Mouse (Mus musculus) embryonic facial prominence, embryonic 12.5 days (tissue): ENCODE data around the gene Gorasp2. TPM values are rescaled to one million over a fixed set of nuclear protein-coding genes. Genes with fewer than 3 reads are reported as not detected.

Source experiments
- ATAC-seq: fragments of 200-750 bp; cut with Nextera tagmentation; 2 replicates; pipeline ENCODE4 v1.8.0; 2017; ENCODE audit not compliant: insufficient number of reproducible peaks, insufficient read depth, low FRiP score, low TSS enrichment
- H3K27ac ChIP-seq: fragments of 300-500 bp; sonication (generic); 2 replicates; pipeline ENCODE4 v1.5.1; 2016; ENCODE audit warnings: mild to moderate bottlenecking
- H3K27me3 ChIP-seq: fragments of 300-500 bp; sonication (generic); 2 replicates; pipeline ENCODE4 v1.6.1; 2016; ENCODE audit warnings: mild to moderate bottlenecking, moderate library complexity
- H3K36me3 ChIP-seq: fragments of 300-500 bp; sonication (generic); 2 replicates; pipeline ENCODE4 v1.6.1; 2016; ENCODE audit warnings: mild to moderate bottlenecking
- H3K4me1 ChIP-seq: fragments of 300-500 bp; sonication (generic); 2 replicates; pipeline ENCODE4 v1.6.1; 2016
- H3K4me2 ChIP-seq: fragments of 300-500 bp; sonication (generic); replicated peaks from 2 replicates; pipeline ENCODE4 v1.6.1; 2016; ENCODE audit warnings: mild to moderate bottlenecking, moderate library complexity
- H3K4me3 ChIP-seq: fragments of 300-500 bp; sonication (generic); 2 replicates; pipeline ENCODE4 v1.5.1; 2016; ENCODE audit warnings: mild to moderate bottlenecking
- H3K9ac ChIP-seq: fragments of 300-500 bp; sonication (generic); 2 replicates; pipeline ENCODE4 v1.6.1; 2016; ENCODE audit warnings: mild to moderate bottlenecking, moderate library complexity
- H3K9me3 ChIP-seq: fragments of 300-500 bp; sonication (generic); 2 replicates; pipeline ENCODE4 v1.6.1; 2016; ENCODE audit warnings: mild to moderate bottlenecking, moderate library complexity
- WGBS: fragments of 180-500 bp; shearing (Covaris S2); methylation state at CpG from one replicate; pipeline ENCODE4 v1.1.7; 2016; 5-methylcytosine and 5-hydroxymethylcytosine counted together
- polyA plus RNA-seq: library from polyadenylated mRNA; unstranded; fragments of >200 nt; fragmentation: Nextera tagmentation; extraction: Ambion mirVana; gene quantifications from 2 replicates; pipeline ENCODE4 v1.2.1, GENCODE M21; 2016

The Gorasp2 gene
- polyA plus RNA-seq, 1 experiment from 2014 or later: 149 TPM

DNA sequence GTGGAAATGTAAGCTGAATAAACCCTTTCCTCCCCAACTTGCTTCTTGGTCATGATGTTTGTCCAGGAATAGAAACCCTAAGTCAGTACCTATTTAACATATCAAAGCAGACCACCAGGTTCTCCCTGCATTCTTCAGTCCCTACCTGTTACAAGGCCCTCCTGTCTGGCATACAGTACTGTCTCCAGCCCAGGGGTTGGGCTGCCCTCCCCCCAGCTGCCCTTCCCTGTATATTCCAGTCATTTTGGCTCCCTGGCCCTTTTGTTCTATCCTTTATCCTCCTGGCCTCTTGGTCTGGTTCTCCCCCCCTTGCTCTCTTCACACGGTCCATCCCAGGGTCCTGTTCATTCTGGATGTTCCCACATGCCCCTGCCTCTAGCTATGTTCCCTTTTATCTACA is 30.1 kb upstream of the Gorasp2 start:
- 66% methylated on average over 1 of the region's 1 CpGs for WGBS
- H3K27ac ChIP-seq: no peak overlapping the region
- no peaks in the 10 kb centered on the region for H3K9me3 ChIP-seq
- H3K4me3 ChIP-seq: no peak overlapping the region
- H3K4me2 ChIP-seq: no peak overlapping the region
- peaks cover 11% of the 10 kb centered on the region; the same call in 1 of the 2 replicates for H3K4me1 ChIP-seq
- ATAC-seq: no peak
- no peaks in the 10 kb centered on the region for H3K27me3 ChIP-seq
- H3K9ac ChIP-seq: no peak overlapping the region
- no peaks in the 10 kb centered on the region for H3K36me3 ChIP-seq

DNA sequence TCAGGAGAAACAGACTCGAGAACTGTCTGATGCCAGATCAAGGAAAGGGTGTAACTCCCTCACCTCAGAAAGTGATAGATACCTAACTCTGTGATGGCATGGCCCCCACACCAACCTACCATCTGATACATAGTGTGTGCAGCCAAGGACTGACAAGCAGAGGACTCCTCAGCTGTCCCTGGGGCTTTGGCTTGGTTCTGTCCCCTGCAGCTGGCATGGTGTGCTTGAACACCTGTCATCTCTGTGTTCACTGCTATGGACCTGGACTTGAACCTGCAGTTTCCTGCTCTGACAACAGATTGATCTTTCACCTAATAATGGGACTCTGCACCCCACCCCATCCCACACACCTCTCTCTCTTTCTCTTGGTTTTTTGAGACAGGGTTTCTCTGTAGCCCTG is 29.0 kb upstream of the Gorasp2 start:
- no peaks in the 10 kb centered on the region for H3K9me3 ChIP-seq
- H3K4me3 ChIP-seq: no peak overlapping the region
- H3K27me3 ChIP-seq: no peaks in the 10 kb centered on the region
- H3K4me2 ChIP-seq: no peak overlapping the region
- no peak for ATAC-seq
- H3K4me1 ChIP-seq: peaks cover 11% of the 10 kb centered on the region; the same call in 1 of the 2 replicates
- H3K36me3 ChIP-seq: no peaks in the 10 kb centered on the region
- 70% methylated on average over 1 of the region's 1 CpGs for whole genome bisulfite sequencing
- H3K9ac ChIP-seq: no peak overlapping the region
- no peak overlapping the region for H3K27ac ChIP-seq

DNA sequence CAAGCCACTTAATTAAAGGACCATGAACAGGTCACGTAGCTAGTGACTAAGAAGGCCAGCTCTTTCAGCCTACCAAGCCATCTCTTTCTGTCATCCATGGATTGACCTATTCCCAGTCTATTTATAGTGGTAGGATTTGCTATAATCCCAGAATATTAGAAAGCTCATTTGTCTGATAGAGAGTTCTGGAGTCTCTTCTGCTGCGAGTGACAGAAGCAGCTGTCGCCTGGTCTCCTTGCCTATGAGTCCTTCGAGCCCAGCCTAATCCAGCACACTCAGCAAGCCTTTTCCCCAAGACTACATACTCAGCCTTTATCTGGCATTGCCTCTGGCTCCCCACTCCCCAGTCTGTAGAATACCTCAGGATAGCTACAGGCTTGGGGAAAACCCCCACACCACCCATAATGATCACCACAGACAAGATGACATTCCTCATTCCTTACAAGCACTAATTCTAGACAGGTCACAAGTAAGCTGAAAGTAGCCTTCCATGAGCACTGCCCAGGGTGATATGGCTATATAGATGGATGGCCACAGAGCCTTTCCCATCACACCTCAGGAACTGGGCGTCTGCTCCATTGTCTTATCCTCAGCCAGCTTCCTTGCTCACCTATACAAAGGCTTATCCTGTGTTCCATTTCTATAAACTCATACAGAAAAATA is 27.2 kb upstream of the Gorasp2 start:
- Histone ChIP-seq H3K4me2 (no peak overlapping the region), H3K27me3 (no peaks in the 10 kb centered on the region), H3K27ac (no peak overlapping the region), H3K36me3 (no peaks in the 10 kb centered on the region), H3K4me1 (peaks cover 9% of the 10 kb centered on the region; the same call in 1 of the 2 replicates), H3K4me3 (no peak overlapping the region), H3K9ac (no peak overlapping the region), H3K9me3 (no peaks in the 10 kb centered on the region)
- ATAC-seq: no peak
- WGBS: 79% methylated on average over 5 of the region's 5 CpGs

DNA sequence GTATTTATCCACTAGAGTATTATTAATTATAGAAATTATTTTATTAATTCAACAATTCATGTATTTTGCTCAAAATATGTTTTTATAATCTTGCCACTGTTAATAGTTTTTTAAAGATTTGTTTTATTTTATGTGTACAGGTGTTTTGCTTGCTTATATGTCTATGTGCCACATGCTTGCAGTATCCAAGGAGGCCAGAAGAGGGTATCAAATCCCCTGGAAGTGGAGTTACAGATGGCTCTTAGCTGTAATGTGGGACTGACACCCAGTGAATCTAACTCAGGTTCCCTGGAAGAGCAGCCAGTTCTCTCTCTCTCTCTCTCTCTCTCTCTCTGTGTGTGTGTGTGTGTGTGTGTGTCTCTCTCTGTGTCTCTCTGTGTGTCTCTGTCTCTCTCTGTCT is 20.4 kb upstream of the Gorasp2 start:
- H3K4me1 ChIP-seq: no peaks in the 10 kb centered on the region
- H3K4me2 ChIP-seq: no peak overlapping the region
- no peak overlapping the region for H3K9ac ChIP-seq
- H3K4me3 ChIP-seq: no peak overlapping the region
- H3K27me3 ChIP-seq: no peaks in the 10 kb centered on the region
- H3K36me3 ChIP-seq: no peaks in the 10 kb centered on the region
- ATAC-seq: no peak
- no peak overlapping the region for H3K27ac ChIP-seq
- H3K9me3 ChIP-seq: no peaks in the 10 kb centered on the region

DNA sequence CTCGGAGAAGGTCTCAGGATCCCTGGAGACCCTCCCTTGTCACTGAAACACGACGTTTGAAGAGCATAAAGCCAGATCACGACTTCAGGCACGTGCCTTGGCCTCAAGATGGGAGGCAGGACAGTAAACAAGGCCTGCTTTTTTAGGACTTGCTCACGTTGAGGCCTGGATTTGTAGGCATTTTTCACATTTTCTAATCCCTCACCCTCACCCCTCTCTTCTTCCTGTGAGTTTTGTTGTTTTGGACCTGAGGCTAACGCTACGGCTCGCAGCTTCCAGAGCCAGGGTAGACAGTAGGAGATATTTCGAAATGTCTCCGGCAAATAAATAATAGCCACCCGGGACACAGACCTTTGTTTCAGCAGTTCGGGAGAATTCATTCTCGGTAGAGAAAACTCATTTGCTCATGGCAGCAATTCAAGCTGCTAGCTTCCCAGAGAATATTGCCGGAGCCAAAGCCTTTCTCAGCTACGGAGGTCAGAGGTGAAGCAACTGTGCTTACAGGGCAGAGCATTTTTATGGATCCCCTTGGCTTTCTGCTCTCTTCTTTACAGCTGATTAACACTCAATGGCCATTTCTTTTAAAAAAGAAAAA is 18.3 kb upstream of the Gorasp2 start:
- no peaks in the 10 kb centered on the region for H3K9me3 ChIP-seq
- no peak for ATAC-seq
- no peak overlapping the region for H3K4me2 ChIP-seq
- H3K27ac ChIP-seq: no peak overlapping the region
- 65% methylated on average over 16 of the region's 16 CpGs for WGBS
- H3K36me3 ChIP-seq: no peaks in the 10 kb centered on the region
- H3K27me3 ChIP-seq: no peaks in the 10 kb centered on the region
- H3K4me1 ChIP-seq: no peaks in the 10 kb centered on the region
- H3K9ac ChIP-seq: no peak overlapping the region
- H3K4me3 ChIP-seq: no peak overlapping the region

DNA sequence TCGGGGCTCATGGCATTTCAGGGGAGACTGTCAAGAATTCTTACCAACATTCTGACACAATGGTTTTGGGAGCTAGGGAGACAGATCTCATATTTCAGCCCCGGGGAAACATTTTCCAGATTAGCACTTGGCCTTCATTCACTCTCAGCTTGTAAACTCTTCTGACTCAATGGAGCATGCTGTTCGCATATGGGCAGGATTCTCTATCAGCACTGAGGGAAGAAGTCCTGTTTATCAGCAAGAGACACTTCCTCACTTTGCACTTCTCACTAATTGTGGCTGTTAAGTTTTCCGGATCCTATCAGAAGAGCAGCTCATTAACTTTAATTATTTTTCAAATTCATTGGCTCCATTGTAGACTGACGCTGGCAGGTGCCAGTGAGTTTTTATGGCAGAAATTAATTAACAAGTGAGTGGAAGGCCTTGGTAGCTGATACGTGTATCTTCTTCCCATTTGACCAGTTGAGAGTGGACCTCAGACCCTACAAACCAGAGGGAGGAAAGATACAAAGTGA is 16.1 kb upstream of the Gorasp2 start:
- no peaks in the 10 kb centered on the region for H3K9me3 ChIP-seq
- no peak overlapping the region for H3K4me2 ChIP-seq
- no peaks in the 10 kb centered on the region for H3K27me3 ChIP-seq
- no peak overlapping the region for H3K9ac ChIP-seq
- no peak overlapping the region for H3K27ac ChIP-seq
- no peak overlapping the region for H3K4me3 ChIP-seq
- ATAC-seq: no peak
- no peaks in the 10 kb centered on the region for H3K36me3 ChIP-seq
- WGBS: 74% methylated on average over 6 of the region's 6 CpGs
- H3K4me1 ChIP-seq: no peaks in the 10 kb centered on the region

DNA sequence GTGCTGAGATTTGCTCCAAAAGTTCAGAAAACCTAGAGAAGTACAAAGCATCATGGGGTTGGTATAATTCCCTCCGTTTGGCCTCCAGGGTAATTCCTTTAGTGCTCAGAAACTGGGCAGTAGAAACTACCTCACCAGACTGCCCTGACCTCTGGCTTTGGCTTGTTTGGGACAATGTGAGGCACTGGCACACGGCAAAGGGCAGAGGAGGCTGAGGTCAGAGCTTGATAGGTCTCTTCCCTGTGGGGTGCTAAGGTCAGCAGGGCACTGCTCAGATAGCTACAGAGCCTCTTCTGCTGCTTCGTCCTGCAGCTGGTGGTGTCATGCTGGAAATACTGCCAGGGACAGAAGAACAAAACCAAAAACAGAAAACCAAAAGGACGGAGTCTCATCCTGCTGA is 13.7 kb upstream of the Gorasp2 start:
- Histone ChIP-seq H3K4me1 (no peaks in the 10 kb centered on the region), H3K4me3 (no peak overlapping the region), H3K9me3 (no peaks in the 10 kb centered on the region), H3K9ac (no peak overlapping the region), H3K27me3 (no peaks in the 10 kb centered on the region), H3K36me3 (no peaks in the 10 kb centered on the region), H3K27ac (no peak overlapping the region), H3K4me2 (no peak overlapping the region)
- ATAC-seq: no peak
- 32% methylated on average over 4 of the region's 4 CpGs for WGBS

DNA sequence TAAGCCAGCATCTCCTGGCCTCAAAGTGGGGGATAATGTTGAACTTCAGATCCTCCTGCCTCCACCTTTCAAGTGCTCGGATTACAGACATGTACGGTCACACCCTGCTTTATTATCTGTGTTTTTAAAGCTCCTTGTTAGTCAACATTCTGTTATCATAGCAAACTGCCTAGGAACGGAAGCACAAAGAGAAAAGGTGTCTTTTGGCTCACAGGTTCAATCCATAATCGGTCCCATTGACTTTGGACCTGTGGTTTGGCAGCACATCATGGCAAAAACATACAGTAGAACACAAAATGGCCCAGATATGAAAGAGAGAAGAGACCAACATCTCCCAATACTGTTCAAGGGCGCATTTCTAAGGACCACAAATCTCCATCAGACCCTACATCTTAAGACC is 13.1 kb upstream of the Gorasp2 start:
- Histone ChIP-seq H3K27ac (no peak overlapping the region), H3K36me3 (no peaks in the 10 kb centered on the region), H3K4me1 (no peaks in the 10 kb centered on the region), H3K9me3 (no peaks in the 10 kb centered on the region), H3K27me3 (no peaks in the 10 kb centered on the region), H3K4me2 (no peak overlapping the region), H3K9ac (no peak overlapping the region), H3K4me3 (no peak overlapping the region)
- no peak for ATAC-seq
- WGBS: 88% methylated on average over 5 of the region's 5 CpGs

DNA sequence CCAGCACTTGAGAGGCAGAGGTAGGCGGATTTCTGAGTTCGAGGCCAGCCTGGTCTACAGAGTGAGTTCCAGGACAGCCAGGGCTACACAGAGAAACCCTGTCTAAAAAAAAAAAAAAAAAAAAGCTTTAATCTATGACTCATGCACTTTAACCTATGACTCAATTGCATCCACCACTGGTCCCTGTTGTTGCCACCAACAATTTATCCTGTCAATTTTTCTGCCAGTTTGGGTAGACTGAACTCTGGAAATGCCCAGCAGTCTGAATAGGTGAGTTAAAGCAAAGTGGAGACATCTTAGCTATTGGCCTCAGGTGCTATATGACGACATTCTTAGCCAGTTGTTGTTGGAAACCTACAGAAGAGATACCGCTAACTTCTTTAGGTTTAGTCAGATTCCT is 11.9 kb upstream of the Gorasp2 start:
- H3K36me3 ChIP-seq: no peaks in the 10 kb centered on the region
- H3K27me3 ChIP-seq: no peaks in the 10 kb centered on the region
- H3K9me3 ChIP-seq: no peaks in the 10 kb centered on the region
- no peak overlapping the region for H3K4me3 ChIP-seq
- WGBS: 84% methylated on average over 4 of the region's 4 CpGs
- no peaks in the 10 kb centered on the region for H3K4me1 ChIP-seq
- no peak for ATAC-seq
- no peak overlapping the region for H3K27ac ChIP-seq
- H3K9ac ChIP-seq: no peak overlapping the region
- H3K4me2 ChIP-seq: no peak overlapping the region

DNA sequence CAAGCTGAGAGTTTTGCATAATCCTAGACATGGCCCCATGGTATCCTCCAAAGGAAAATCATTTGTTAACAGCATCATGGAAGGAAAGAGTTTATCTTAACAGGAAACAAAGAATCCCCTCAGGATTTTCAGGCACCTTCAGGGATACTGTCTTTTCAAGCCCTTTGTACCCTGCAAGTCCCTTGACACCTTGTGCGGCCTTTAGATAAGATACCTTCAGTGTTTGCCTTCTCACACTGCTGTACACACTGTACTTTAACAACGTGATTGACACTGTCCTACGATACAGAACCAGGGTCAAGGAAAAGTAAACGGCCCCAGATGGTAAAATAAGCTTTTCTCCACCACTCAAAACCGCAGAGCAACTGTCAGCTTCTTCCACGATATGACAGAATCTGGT is 9.6 kb upstream of the Gorasp2 start:
- 60% methylated on average over 6 of the region's 6 CpGs for WGBS
- Histone ChIP-seq H3K9ac (no peak overlapping the region), H3K27me3 (no peaks in the 10 kb centered on the region), H3K4me1 (no peaks in the 10 kb centered on the region), H3K36me3 (no peaks in the 10 kb centered on the region), H3K4me3 (no peak overlapping the region), H3K27ac (no peak overlapping the region), H3K4me2 (no peak overlapping the region), H3K9me3 (no peaks in the 10 kb centered on the region)
- no peak for ATAC-seq

DNA sequence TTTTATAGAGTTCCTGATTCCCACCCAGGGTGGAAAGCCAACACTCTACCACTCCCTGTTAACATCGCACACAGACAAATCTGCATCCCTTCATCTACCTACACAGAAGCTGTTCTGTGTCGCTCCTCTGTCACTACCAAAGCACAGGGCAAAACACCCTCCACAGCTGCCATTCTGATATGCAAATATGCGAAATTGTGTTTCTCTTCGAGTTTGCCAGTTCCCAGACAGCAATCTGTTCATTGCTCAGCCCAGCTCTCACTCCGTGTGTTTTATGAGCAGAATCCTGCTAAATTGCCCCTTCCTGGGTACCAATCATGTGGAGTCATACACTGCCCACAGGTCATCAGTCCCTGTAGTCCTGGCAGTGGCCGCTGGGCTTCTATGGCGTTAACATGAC is 4.3 kb upstream of the Gorasp2 start:
- Histone ChIP-seq H3K27me3 (no peaks in the 10 kb centered on the region), H3K4me2 (no peak overlapping the region), H3K4me3 (no peak overlapping the region), H3K36me3 (no peaks in the 10 kb centered on the region), H3K9me3 (no peaks in the 10 kb centered on the region), H3K9ac (no peak overlapping the region), H3K27ac (no peak overlapping the region), H3K4me1 (no peaks in the 10 kb centered on the region; the same call in 1 of the 2 replicates)
- ATAC-seq: no peak
- WGBS: 69% methylated on average over 7 of the region's 7 CpGs

DNA sequence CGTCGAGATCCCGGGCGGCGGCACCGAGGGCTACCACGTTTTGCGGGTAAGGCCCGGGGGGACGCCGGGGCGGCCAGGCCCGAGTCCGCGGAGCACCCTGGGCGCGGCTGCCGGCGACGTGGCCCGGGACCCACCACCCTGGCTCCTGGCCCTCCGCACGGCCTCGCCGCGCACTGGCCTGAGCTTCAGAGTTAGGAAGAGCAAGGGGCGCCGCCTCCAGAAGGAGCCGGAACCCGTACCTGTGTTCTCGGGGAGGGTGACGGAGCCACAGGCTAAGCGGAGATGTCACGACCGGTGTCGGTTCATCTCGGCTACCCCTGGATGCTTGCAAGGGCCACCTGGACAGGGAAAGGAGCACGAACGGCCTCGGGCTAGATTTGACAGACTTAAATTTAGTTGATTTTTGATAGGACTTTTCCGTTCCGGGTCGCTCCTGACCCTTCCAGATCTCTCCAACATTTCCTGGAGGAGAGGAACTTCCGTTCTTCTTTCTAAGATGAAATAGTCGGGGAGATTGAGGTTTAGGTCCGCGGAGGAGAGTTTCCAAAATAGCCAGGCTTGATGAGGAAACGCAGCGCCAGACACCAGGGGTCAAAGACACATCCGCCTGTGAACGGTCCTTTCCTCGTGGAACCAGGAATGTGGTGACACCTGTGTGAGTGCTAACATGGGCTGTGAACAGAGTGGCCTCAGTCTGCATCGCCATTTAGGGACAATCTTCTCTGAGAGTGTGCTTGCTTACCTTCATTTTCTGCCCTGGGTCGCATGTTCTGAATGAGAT is 529 bp downstream of the Gorasp2 start, which contains the start of gene Gm26558:
Gm26558 (minus strand) TSS at position 394 of the 781 bp plus-strand sequence.
- H3K9ac ChIP-seq: peak within 1 kb of the TSS; percentile 93
- peak within 1 kb of the TSS; percentile 83 for H3K4me2 ChIP-seq
- peak; percentile 85 for ATAC-seq
- under 1% methylated on average over 52 of the region's 54 CpGs for WGBS
- peak within 1 kb of the TSS; percentile 93 for H3K4me3 ChIP-seq
- H3K4me1 ChIP-seq: peaks cover 16% of the 10 kb centered on the region
- H3K27me3 ChIP-seq: no peaks in the 10 kb centered on the region
- H3K9me3 ChIP-seq: no peaks in the 10 kb centered on the region
- no peaks in the 10 kb centered on the region for H3K36me3 ChIP-seq
- peak within 1 kb of the TSS; percentile 84 for H3K27ac ChIP-seq
